12 mouse cellular contexts compared by ENCODE assay signal in genomic region chr17:93409329-93409728, GRCm38 (mm10).
DNase-seq lines count a peak whose midpoint lies in the region; ATAC-seq and TF ChIP-seq lines count a peak whose summit lies in the region.
"Had no signal": no experiment of that assay in that cellular context is flagged by ENCODE, and none has a peak within 500 bp of the region (broad histone marks: within the 10 kb centered on the region; RNA-seq: fewer than 3 reads in every experiment).

No protein-coding gene starts in this region.

- no peaks in the 10 kb centered on the region for H3K36me3 ChIP-seq in embryonic facial prominence, embryonic 15.5 days
- H3K36me3 ChIP-seq in hindbrain, embryonic 15.5 days = no peaks in the 10 kb centered on the region
- H3K36me3 ChIP-seq in myocyte (ENCODE audit: control insufficient read depth, insufficient read depth) = no peaks in the 10 kb centered on the region
- H3K36me3 ChIP-seq in kidney, adult 2 months (ENCODE audit: control insufficient read depth, insufficient read depth, low read length) = no peaks in the 10 kb centered on the region

- H3K27me3 ChIP-seq in embryonic facial prominence, embryonic 15.5 days = no peaks in the 10 kb centered on the region
- H3K27me3 ChIP-seq in hindbrain, embryonic 15.5 days = no peaks in the 10 kb centered on the region
- H3K27me3 ChIP-seq in myocyte (ENCODE audit: control insufficient read depth, insufficient read depth, insufficient read length) = no peaks in the 10 kb centered on the region
- H3K27me3 ChIP-seq in kidney, adult 2 months (replicated peaks; ENCODE audit: control insufficient read depth, insufficient read depth, low read length) = no peaks in the 10 kb centered on the region
- H3K27me3 ChIP-seq: CH12.LX had no signal

- no peak overlapping the region for H3K27ac ChIP-seq in embryonic facial prominence, embryonic 15.5 days (replicated peaks)
- no peak overlapping the region for H3K27ac ChIP-seq in hindbrain, embryonic 15.5 days (replicated peaks)
- H3K27ac ChIP-seq in kidney, adult 2 months (ENCODE audit: insufficient read depth, low read depth, low read length) = no peak overlapping the region

- no peak overlapping the region for H3K4me3 ChIP-seq in embryonic facial prominence, embryonic 15.5 days (replicated peaks)
- H3K4me3 ChIP-seq in hindbrain, embryonic 15.5 days = no peak overlapping the region
- H3K4me3 ChIP-seq in myocyte = no peak overlapping the region
- H3K4me3 ChIP-seq in kidney, adult 2 months (ENCODE audit: insufficient read depth, low read depth, low read length) = no peak overlapping the region

- no peak overlapping the region for H3ac ChIP-seq in myocyte (ENCODE audit: control insufficient read depth, insufficient read length)

- H3K79me2 ChIP-seq in myocyte (ENCODE audit: control insufficient read depth, insufficient read depth) = no peaks in the 10 kb centered on the region

- WGBS in embryonic facial prominence, embryonic 15.5 days = 45% methylated on average over 1 of the region's 1 CpGs
- 32% methylated on average over 1 of the region's 1 CpGs for WGBS in hindbrain, embryonic 15.5 days
- 42% methylated on average over 1 of the region's 1 CpGs for WGBS in kidney, adult 2 months

- H3K4me2 ChIP-seq in embryonic facial prominence, embryonic 15.5 days (replicated peaks) = no peak overlapping the region
- H3K4me2 ChIP-seq in hindbrain, embryonic 15.5 days = no peak overlapping the region
- no peak overlapping the region for H3K4me2 ChIP-seq in myocyte (ENCODE audit: low read depth)

- no peak overlapping the region for H3K9ac ChIP-seq in embryonic facial prominence, embryonic 15.5 days
- H3K9ac ChIP-seq in hindbrain, embryonic 15.5 days = no peak overlapping the region

- DNase-seq in kidney, postnatal 10 days = peak; percentile 8
- no peak for DNase-seq in kidney, adult 9 months
- DNase-seq in urinary bladder, postnatal 36 days (ENCODE audit: low spot score in 2 of 2) = no peak
- DNase-seq in kidney, adult 2 months = no peak
- no peak for DNase-seq in c-Kit-positive CD71-positive TER-119-positive erythroid progenitor cells, embryonic 14.5 days (ENCODE audit: low spot score)
- DNase-seq: cerebellum, adult 8-10 months; thymus, postnatal 36 days had no signal

- TF ChIP-seq CTCF in kidney, adult 2 months (conservative IDR thresholded peaks at IDR 0.05; ENCODE audit: insufficient read depth, insufficient read length, low read depth, low read length) = no peak

- H3K9me3 ChIP-seq in embryonic facial prominence, embryonic 15.5 days (replicated peaks) = no peaks in the 10 kb centered on the region
- H3K9me3 ChIP-seq in hindbrain, embryonic 15.5 days = no peaks in the 10 kb centered on the region

- H3K4me1 ChIP-seq in embryonic facial prominence, embryonic 15.5 days = no peaks in the 10 kb centered on the region
- H3K4me1 ChIP-seq in hindbrain, embryonic 15.5 days (replicated peaks) = no peaks in the 10 kb centered on the region
- no peaks in the 10 kb centered on the region for H3K4me1 ChIP-seq in kidney, adult 2 months (ENCODE audit: control insufficient read depth, insufficient read depth, low read length)

- ATAC-seq in embryonic facial prominence, embryonic 15.5 days (ENCODE audit: insufficient number of reproducible peaks, low FRiP score, low TSS enrichment, low read depth) = peak; percentile 70; the same call in 1 of the 2 replicates
- peak; percentile 93 for ATAC-seq in hindbrain, embryonic 15.5 days (ENCODE audit: low FRiP score, low read depth)
- ATAC-seq: activated CD4-positive, CD25-positive, alpha-beta regulatory T cell, adult 4 months had no signal

- no peak for TF ChIP-seq POLR2A in myocyte (IDR thresholded peaks at IDR 0.05; ENCODE audit: insufficient read length, low read depth)
- no peak for TF ChIP-seq POLR2A in kidney, adult 2 months (IDR thresholded peaks at IDR 0.05; ENCODE audit: low read depth, low read length)

TF ChIP-seq in myocyte, 11 proteins besides CTCF, POLR2A, EP300 and RAD21:
- peak; percentile 90 for TF ChIP-seq TCF12 (IDR thresholded peaks at IDR 0.05; ENCODE audit: insufficient read depth, poor library complexity, severe bottlenecking)
- peak in 2 of 3 experiments; percentile 72 to 96 for TF ChIP-seq MYOG (IDR thresholded peaks at IDR 0.05; ENCODE audit: control insufficient read depth in 1 of 3, insufficient read depth in 1 of 3, insufficient read length in 2 of 3, low read depth in 2 of 3)
- peak; percentile 78 for TF ChIP-seq TCF3 (IDR thresholded peaks at IDR 0.05; ENCODE audit: insufficient read length, low read depth)
- no peak for TF ChIP-seq POLR2AphosphoS2 (IDR thresholded peaks at IDR 0.05; ENCODE audit: insufficient read length, low read depth)
- TF ChIP-seq MYOD1 (IDR thresholded peaks at IDR 0.05; ENCODE audit: control insufficient read depth in 1 of 3, insufficient read length in 2 of 3, low read depth in 2 of 3) = peak; percentile 70 to 93 (median 85)
- TF ChIP-seq SRF (IDR thresholded peaks at IDR 0.05; ENCODE audit: control insufficient read depth, insufficient read length, low read depth) = no peak
- no peak for TF ChIP-seq USF1 (IDR thresholded peaks at IDR 0.05; ENCODE audit: low read depth)
